Mouse (Mus musculus) forebrain, embryonic 12.5 days (tissue): ENCODE measurements around the gene Lama5. TPM values are rescaled to one million over a fixed set of nuclear protein-coding genes. Genes with fewer than 3 reads are reported as not detected.

Source experiments
- ATAC-seq: fragments of 200-750 bp; cut with Nextera tagmentation; 2 replicates; pipeline ENCODE4 v1.8.0; 2017; ENCODE audit warnings: moderate TSS enrichment; ENCODE audit not compliant: low FRiP score
- H3K27ac ChIP-seq: fragments of 300-500 bp; sonication (generic); 2 replicates; pipeline ENCODE4 v1.5.1; 2016; ENCODE audit warnings: mild to moderate bottlenecking
- H3K27me3 ChIP-seq: fragments of 300-500 bp; sonication (generic); 2 replicates; pipeline ENCODE4 v1.6.1; 2016; ENCODE audit warnings: mild to moderate bottlenecking
- H3K36me3 ChIP-seq: fragments of 300-500 bp; sonication (generic); replicated peaks from 2 replicates; pipeline ENCODE4 v1.6.1; 2016; ENCODE audit warnings: mild to moderate bottlenecking
- H3K4me1 ChIP-seq: fragments of 300-500 bp; sonication (generic); 2 replicates; pipeline ENCODE4 v1.6.1; 2016
- H3K4me2 ChIP-seq: fragments of 300-500 bp; sonication (generic); 2 replicates; pipeline ENCODE4 v1.6.1; 2016; ENCODE audit warnings: mild to moderate bottlenecking, moderate library complexity
- H3K4me3 ChIP-seq: fragments of 300-500 bp; sonication (generic); replicated peaks from 2 replicates; pipeline ENCODE4 v1.5.1; 2016; ENCODE audit warnings: mild to moderate bottlenecking
- H3K9ac ChIP-seq: fragments of 300-500 bp; sonication (generic); 2 replicates; pipeline ENCODE4 v1.6.1; 2016; ENCODE audit warnings: mild to moderate bottlenecking
- H3K9me3 ChIP-seq: fragments of 300-500 bp; sonication (generic); 2 replicates; pipeline ENCODE4 v1.6.1; 2016
- WGBS: fragments of 180-500 bp; shearing (Covaris S2); methylation state at CpG from one replicate; pipeline ENCODE4 v1.1.7; 2016; 5-methylcytosine and 5-hydroxymethylcytosine counted together
- polyA plus RNA-seq: library from polyadenylated mRNA; unstranded; fragments of >200 nt; fragmentation: Nextera tagmentation; extraction: Ambion mirVana; gene quantifications from 2 replicates; pipeline ENCODE4 v1.2.1, GENCODE M21; 2016

Lama5 gene
- polyA plus RNA-seq, 1 experiment from 2014 or later: 4.9 TPM

GRCm38 (mm10) chr2:180248947-180249660 lies 23.4 kb upstream of the Lama5 start:
- H3K36me3 ChIP-seq: no peaks in the 10 kb centered on the region
- no peaks in the 10 kb centered on the region for H3K9me3 ChIP-seq
- ATAC-seq: no peak
- H3K9ac ChIP-seq: no peak overlapping the region
- H3K27me3 ChIP-seq: no peaks in the 10 kb centered on the region
- H3K27ac ChIP-seq: no peak overlapping the region
- H3K4me3 ChIP-seq: no peak overlapping the region
- H3K4me1 ChIP-seq: peaks cover 9% of the 10 kb centered on the region
- no peak overlapping the region for H3K4me2 ChIP-seq
- WGBS: 67% methylated on average over 9 of the region's 9 CpGs

GRCm38 (mm10) chr2:180247916-180248315 lies 22.3 kb upstream of the Lama5 start:
- no peak for ATAC-seq
- 94% methylated on average over 5 of the region's 5 CpGs for WGBS

GRCm38 (mm10) chr2:180243108-180243507 lies 17.4 kb upstream of the Lama5 start:
- ATAC-seq: no peak
- WGBS: 90% methylated on average over 4 of the region's 4 CpGs
- Histone ChIP-seq H3K27me3 (no peaks in the 10 kb centered on the region), H3K9me3 (no peaks in the 10 kb centered on the region), H3K27ac (no peak overlapping the region), H3K4me1 (no peaks in the 10 kb centered on the region), H3K4me3 (no peak overlapping the region), H3K9ac (no peak overlapping the region), H3K4me2 (no peak overlapping the region), H3K36me3 (no peaks in the 10 kb centered on the region)

More at GRCm38 (mm10) chr2:180247916-180248315, 22.3 kb upstream of the Lama5 start:
- no peak overlapping the region for H3K9ac ChIP-seq
- no peaks in the 10 kb centered on the region for H3K36me3 ChIP-seq
- H3K4me3 ChIP-seq: no peak overlapping the region
- H3K9me3 ChIP-seq: no peaks in the 10 kb centered on the region
- peaks cover 9% of the 10 kb centered on the region for H3K4me1 ChIP-seq
- no peak overlapping the region for H3K27ac ChIP-seq
- no peak overlapping the region for H3K4me2 ChIP-seq
- no peaks in the 10 kb centered on the region for H3K27me3 ChIP-seq

GRCm38 (mm10) chr2:180238591-180238990 lies 12.9 kb upstream of the Lama5 start:
- no peak for ATAC-seq
- Histone ChIP-seq H3K9me3 (no peaks in the 10 kb centered on the region), H3K27ac (no peak overlapping the region), H3K4me2 (no peak overlapping the region), H3K4me3 (no peak overlapping the region), H3K4me1 (peaks cover 7% of the 10 kb centered on the region), H3K9ac (no peak overlapping the region), H3K36me3 (no peaks in the 10 kb centered on the region), H3K27me3 (no peaks in the 10 kb centered on the region; the same call in 1 of the 2 replicates)
- WGBS: 92% methylated on average over 5 of the region's 5 CpGs

- H3K9ac ChIP-seq: no peak overlapping the region
- H3K4me3 ChIP-seq: no peak overlapping the region
- H3K27me3 ChIP-seq: no peaks in the 10 kb centered on the region; the same call in 1 of the 2 replicates
- 92% methylated on average over 7 of the region's 7 CpGs for WGBS
- no peak overlapping the region for H3K4me2 ChIP-seq
- no peaks in the 10 kb centered on the region for H3K36me3 ChIP-seq
- H3K9me3 ChIP-seq: no peaks in the 10 kb centered on the region
- peaks cover 7% of the 10 kb centered on the region for H3K4me1 ChIP-seq
- ATAC-seq: no peak
- no peak overlapping the region for H3K27ac ChIP-seq
These were observed 12.1 kb upstream of the Lama5 start for GRCm38 (mm10) chr2:180237601-180238345.

GRCm38 (mm10) chr2:180236930-180237329 lies 11.3 kb upstream of the Lama5 start:
- H3K27ac ChIP-seq: no peak overlapping the region
- peaks cover 7% of the 10 kb centered on the region for H3K4me1 ChIP-seq
- ATAC-seq: no peak
- no peak overlapping the region for H3K9ac ChIP-seq
- no peak overlapping the region for H3K4me2 ChIP-seq
- no peaks in the 10 kb centered on the region; the same call in 1 of the 2 replicates for H3K27me3 ChIP-seq
- H3K4me3 ChIP-seq: no peak overlapping the region
- WGBS: 89% methylated on average over 3 of the region's 3 CpGs
- H3K36me3 ChIP-seq: no peaks in the 10 kb centered on the region
- H3K9me3 ChIP-seq: no peaks in the 10 kb centered on the region

- Histone ChIP-seq H3K9me3 (no peaks in the 10 kb centered on the region), H3K4me1 (peaks cover 7% of the 10 kb centered on the region), H3K27me3 (no peaks in the 10 kb centered on the region; the same call in 1 of the 2 replicates), H3K4me3 (no peak overlapping the region), H3K27ac (no peak overlapping the region), H3K36me3 (no peaks in the 10 kb centered on the region), H3K4me2 (no peak overlapping the region), H3K9ac (no peak overlapping the region)
- 54% methylated on average over 3 of the region's 3 CpGs for WGBS
- ATAC-seq: no peak
These were observed 10.8 kb upstream of the Lama5 start for GRCm38 (mm10) chr2:180236500-180236899.

- Histone ChIP-seq H3K36me3 (no peaks in the 10 kb centered on the region), H3K27me3 (no peaks in the 10 kb centered on the region; the same call in 1 of the 2 replicates), H3K4me2 (no peak overlapping the region), H3K9me3 (no peaks in the 10 kb centered on the region), H3K27ac (no peak overlapping the region), H3K4me1 (peaks cover 7% of the 10 kb centered on the region), H3K4me3 (no peak overlapping the region), H3K9ac (no peak overlapping the region)
- 88% methylated on average over 4 of the region's 4 CpGs for WGBS
- ATAC-seq: no peak
These were observed 10.1 kb upstream of the Lama5 start for GRCm38 (mm10) chr2:180235788-180236187.

- no peaks in the 10 kb centered on the region for H3K36me3 ChIP-seq
- WGBS: 63% methylated on average over 6 of the region's 6 CpGs
These were observed 9.3 kb upstream of the Lama5 start for GRCm38 (mm10) chr2:180234980-180235379.

GRCm38 (mm10) chr2:180234353-180234752 lies 8.7 kb upstream of the Lama5 start:
- Histone ChIP-seq H3K4me1 (peaks cover 7% of the 10 kb centered on the region), H3K9ac (no peak overlapping the region), H3K4me2 (no peak overlapping the region), H3K4me3 (no peak overlapping the region), H3K27me3 (no peaks in the 10 kb centered on the region; the same call in 1 of the 2 replicates), H3K36me3 (no peaks in the 10 kb centered on the region), H3K9me3 (no peaks in the 10 kb centered on the region), H3K27ac (no peak overlapping the region)
- 92% methylated on average over 8 of the region's 8 CpGs for WGBS
- no peak for ATAC-seq

More at GRCm38 (mm10) chr2:180234980-180235379, 9.3 kb upstream of the Lama5 start:
- H3K9me3 ChIP-seq: no peaks in the 10 kb centered on the region
- H3K27me3 ChIP-seq: no peaks in the 10 kb centered on the region; the same call in 1 of the 2 replicates
- no peak overlapping the region for H3K4me2 ChIP-seq
- H3K27ac ChIP-seq: no peak overlapping the region
- ATAC-seq: no peak
- H3K4me3 ChIP-seq: no peak overlapping the region
- no peak overlapping the region for H3K9ac ChIP-seq
- H3K4me1 ChIP-seq: peaks cover 7% of the 10 kb centered on the region

GRCm38 (mm10) chr2:180233101-180233904 lies 7.6 kb upstream of the Lama5 start:
- H3K4me2 ChIP-seq: no peak overlapping the region
- ATAC-seq: no peak
- no peaks in the 10 kb centered on the region for H3K36me3 ChIP-seq
- H3K4me3 ChIP-seq: no peak overlapping the region
- H3K9ac ChIP-seq: no peak overlapping the region
- H3K4me1 ChIP-seq: peaks cover 12% of the 10 kb centered on the region
- peaks cover 2% of the 10 kb centered on the region; the same call in 1 of the 2 replicates for H3K27me3 ChIP-seq
- no peak overlapping the region for H3K27ac ChIP-seq
- 82% methylated on average over 7 of the region's 7 CpGs for WGBS
- H3K9me3 ChIP-seq: no peaks in the 10 kb centered on the region

- no peak overlapping the region for H3K27ac ChIP-seq
- H3K27me3 ChIP-seq: peaks cover 28% of the 10 kb centered on the region
- 57% methylated on average over 4 of the region's 4 CpGs for WGBS
- no peaks in the 10 kb centered on the region for H3K36me3 ChIP-seq
- no peak for ATAC-seq
- no peak overlapping the region for H3K9ac ChIP-seq
- H3K4me1 ChIP-seq: peaks cover 36% of the 10 kb centered on the region
- no peak overlapping the region for H3K4me2 ChIP-seq
- no peaks in the 10 kb centered on the region for H3K9me3 ChIP-seq
- H3K4me3 ChIP-seq: no peak overlapping the region
These were observed 4.8 kb upstream of the Lama5 start for GRCm38 (mm10) chr2:180230482-180230881.
